Mouse (Mus musculus) embryonic stem cell, embryonic (primary cell): ENCODE results near the gene Gm20388.

Experiments used
- CTCF ChIA-PET, 4 experiments: fragments of 300-600 bp in 2 of 4; fragments of 350-600 bp in 2 of 4; sonication (Branson Sonifier 250); formaldehyde crosslinking; loops; one replicate each; lab custom pipeline; 2022; ENCODE audit warnings: inconsistent platforms in 2 of 4; lab: Charles Lee
- POLR2A ChIA-PET, 4 experiments: fragments of 300-600 bp in 2 of 4; fragments of 350-600 bp in 2 of 4; sonication (Branson Sonifier 250); formaldehyde crosslinking; loops; one replicate each; lab custom pipeline; 2022; ENCODE audit warnings: antibody characterized with exemption in 4 of 4, inconsistent platforms in 1 of 4; lab: Charles Lee

Gene Gm20388

DNA sequence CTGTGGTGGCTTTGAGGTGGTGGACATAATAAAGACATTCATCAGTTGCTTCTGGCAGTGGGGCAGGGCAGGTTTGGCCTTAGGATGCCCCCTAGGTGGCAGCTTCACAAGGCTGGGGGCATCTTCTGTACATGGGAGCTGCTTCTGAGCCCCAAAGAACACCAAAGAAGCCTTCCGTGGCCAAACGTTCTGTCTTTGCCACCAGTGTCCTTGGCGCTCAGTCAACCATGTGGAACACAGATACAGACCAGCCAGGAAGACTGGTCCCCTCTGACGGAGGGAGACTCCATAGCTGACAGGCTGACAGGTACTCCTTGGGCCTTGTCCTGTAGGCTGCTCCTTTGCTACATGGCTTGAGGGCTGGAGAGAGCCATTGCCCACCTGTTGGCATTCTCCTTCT lies 362.8 kb downstream of the Gm20388 start:
- ChIA-PET CTCF (no interaction called here), POLR2A (interaction anchor here in 1 of 4 experiments (1.2 kb wide), 1 partner anchor 61 kb away, joined by 3 read pairs; no protein-coding TSS in a partner anchor)

DNA sequence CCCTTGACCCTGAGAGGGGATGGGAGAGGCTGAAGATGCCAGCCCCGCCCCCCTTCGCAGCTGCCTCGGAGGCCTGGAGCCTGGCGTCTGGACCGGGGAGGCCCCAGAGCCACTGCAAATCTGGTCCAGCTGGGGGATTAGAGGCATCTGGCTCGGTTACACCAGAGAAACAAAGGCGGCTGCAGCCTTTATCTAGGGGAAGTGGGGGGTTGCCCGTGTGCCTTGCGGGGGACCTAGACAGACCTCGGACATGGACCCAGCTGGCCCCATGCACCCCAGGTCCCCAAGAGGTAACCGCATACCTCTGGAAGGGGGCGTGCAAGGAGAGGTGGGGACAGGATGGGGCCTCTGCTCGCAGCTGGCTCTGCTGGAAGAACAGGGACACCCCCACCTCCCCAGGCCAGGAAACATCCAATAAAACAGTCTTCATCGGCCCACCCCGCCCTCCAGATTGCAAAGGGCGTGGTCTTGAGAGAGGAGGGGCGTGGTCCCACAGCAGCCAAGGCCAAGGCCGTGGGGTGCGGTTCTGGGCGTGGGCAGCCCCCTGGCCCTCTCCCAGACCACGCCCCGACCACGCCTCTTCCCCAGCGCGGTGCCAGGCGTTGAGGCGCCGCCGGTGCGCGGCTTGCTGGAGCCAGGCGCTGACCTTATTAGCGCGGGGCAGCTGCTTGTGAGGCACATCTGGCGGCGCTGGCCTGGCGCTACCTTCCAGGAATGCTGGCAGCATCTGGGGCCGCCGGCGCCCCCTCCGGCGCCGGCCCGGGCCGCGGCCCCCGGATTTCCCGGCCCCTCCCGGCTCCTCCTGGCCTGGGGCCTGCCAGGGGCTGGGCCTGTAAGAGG lies 365.6 kb downstream of the Gm20388 start:
- POLR2A ChIA-PET, result interaction anchor here in 3 of 4 experiments (0.5 to 2.1 kb wide), 12 partner anchors 11 to 953 kb away, joined by 3 to 12 read pairs (median 4); no protein-coding TSS in a partner anchor
- CTCF ChIA-PET, result interaction anchor here (0.5 to 4.4 kb wide), 27 partner anchors 11 to 1215 kb away, joined by 3 to 27 read pairs (median 4); partner anchors contain the start of gene Fam92b (in 1 of the 4)

DNA sequence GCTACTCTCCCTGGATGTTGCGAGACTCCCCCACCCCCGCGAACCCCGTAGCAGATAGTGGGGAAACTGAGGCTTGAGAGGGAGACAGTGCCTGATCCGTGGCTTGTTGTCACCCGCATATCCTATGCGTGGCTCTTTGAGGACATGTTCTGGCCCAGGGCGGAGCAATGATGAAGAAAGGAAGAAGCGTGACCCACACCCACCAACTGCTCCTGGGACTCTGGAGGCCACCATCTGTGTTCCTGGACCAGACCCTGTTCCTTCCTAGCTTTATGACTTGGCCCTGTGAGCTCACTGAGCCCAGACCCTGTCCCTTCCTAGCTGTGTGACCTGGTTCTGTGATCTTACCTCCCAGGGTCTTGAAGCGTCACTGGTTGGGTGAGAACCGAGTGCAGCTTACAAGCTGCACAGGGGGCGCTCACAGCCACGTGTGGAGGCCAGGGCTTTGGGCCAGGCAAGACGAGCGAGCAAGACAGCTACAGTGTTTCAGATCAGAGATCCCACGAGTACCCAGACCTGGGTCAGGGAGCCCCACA lies 366.3 kb downstream of the Gm20388 start:
- ChIA-PET POLR2A (interaction anchor here in 3 of 4 experiments (0.5 to 2.1 kb wide), 5 partner anchors 12 to 952 kb away, joined by 3 to 12 read pairs (median 5); no protein-coding TSS in a partner anchor), CTCF (interaction anchor here (0.5 to 4.4 kb wide), 20 partner anchors 11 to 1015 kb away, joined by 3 to 27 read pairs (median 4); no protein-coding TSS in a partner anchor)

DNA sequence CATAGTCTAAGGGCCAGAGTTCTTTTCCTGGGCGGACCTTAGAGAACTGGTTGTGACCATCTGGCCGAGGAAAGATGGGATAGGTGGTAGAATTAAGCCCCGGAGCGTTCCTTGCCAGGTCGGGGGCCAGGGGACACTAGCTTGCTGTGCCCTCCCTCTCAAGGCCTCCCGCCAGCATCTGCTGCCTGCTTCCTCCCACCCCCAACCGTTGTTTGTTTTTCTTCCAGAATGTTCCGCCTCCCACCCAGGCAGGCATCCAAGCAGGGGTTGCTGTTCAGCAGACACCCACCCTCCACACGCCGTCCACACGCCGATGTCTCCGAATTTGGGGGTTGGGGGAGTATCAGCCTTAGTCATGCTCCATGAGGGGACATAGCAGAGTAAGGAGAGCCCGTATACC lies 367.4 kb downstream of the Gm20388 start:
- CTCF ChIA-PET, result interaction anchor here in 3 of 4 experiments (0.5 to 4.4 kb wide), 12 partner anchors 10 to 720 kb away, joined by 3 to 27 read pairs (median 4); no protein-coding TSS in a partner anchor
- POLR2A ChIA-PET, result interaction anchor here in 1 of 4 experiments (2.1 kb wide), 1 partner anchor 11 kb away, joined by 12 read pairs; no protein-coding TSS in a partner anchor

DNA sequence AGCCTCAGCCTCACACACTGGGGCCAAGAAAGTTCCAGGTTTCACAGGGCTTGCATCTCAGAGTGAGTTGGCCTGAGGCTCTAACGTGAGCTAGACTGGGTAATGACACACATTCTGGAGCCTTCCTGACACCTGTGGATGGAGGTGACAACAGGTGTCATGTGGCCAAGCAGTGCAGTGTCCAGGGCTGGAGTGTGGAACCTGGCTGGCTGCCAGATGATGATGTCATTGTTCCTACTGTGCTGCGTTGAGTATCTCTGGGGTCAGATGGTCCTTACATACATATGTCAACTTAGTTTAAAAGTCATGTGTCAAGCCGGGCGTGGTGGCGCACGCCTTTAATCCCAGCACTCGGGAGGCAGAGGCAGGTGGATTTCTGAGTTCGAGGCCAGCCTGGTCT lies 368.8 kb downstream of the Gm20388 start:
- POLR2A ChIA-PET, result interaction anchor here in 2 of 4 experiments (0.8 to 1.3 kb wide), 3 partner anchors 9 to 40 kb away, joined by 3 to 5 read pairs (median 3); no protein-coding TSS in a partner anchor
- CTCF ChIA-PET, result interaction anchor here in 1 of 4 experiments (4.4 kb wide), 1 partner anchor 9 kb away, joined by 27 read pairs; no protein-coding TSS in a partner anchor

DNA sequence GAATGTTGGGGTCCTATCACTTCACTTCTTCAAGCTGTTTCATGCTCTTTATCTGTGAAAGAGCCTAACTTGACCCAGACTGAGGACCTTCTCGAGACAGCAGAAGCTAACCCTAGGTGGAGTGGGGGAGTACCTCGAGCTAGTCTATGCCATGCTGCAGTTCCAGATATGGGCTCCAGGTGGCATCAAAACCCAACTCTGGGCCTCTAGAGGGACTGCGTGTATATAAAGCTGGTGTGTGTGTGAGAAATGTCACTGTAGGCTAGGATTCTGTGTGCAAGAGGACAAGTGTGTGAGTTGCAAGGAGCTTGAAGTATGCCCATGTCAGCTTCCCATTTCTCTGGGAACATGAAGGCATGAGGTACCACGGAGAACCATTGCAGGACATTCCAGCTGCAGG lies 370.8 kb downstream of the Gm20388 start:
- POLR2A ChIA-PET, result interaction anchor here (0.6 to 1.5 kb wide), 13 partner anchors 9 to 254 kb away, joined by 3 to 5 read pairs (median 3); no protein-coding TSS in a partner anchor
- CTCF ChIA-PET, result interaction anchor here (0.5 to 5.3 kb wide), 82 partner anchors 9 to 502 kb away, joined by 3 to 41 read pairs (median 4); partner anchors contain the start of genes Fam92b (in 1 of the 4), Gins2 (in 1 of the 4) and Tldc1 (in 1 of the 4)

DNA sequence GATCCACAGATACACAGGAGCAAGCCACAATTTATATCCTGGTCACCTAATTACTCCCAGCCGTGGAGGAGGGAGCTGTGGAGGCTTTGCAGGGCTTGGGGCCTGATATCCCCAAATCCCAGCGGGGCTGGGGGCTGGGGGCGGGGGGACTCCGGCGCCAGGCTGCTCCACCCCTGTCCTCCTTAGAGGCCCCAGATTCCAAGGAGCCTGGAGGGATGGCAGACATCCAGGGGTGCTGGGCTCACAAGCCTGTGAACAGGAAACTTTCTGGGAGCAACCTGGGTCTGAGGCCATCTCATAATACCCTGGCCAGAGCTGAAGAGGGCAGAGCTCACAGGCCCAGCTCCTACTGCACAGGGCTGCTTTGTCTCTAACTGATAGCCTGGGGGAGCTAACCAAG lies 371.8 kb downstream of the Gm20388 start:
- CTCF ChIA-PET, result interaction anchor here (0.5 to 5.3 kb wide), 9 partner anchors 18 to 532 kb away, joined by 4 to 41 read pairs (median 25); partner anchors contain the start of genes Cox4i1 (in 1 of the 4), Emc8 (in 1 of the 4) and Gm27021 (in 1 of the 4)
- POLR2A ChIA-PET, result no interaction called here

DNA sequence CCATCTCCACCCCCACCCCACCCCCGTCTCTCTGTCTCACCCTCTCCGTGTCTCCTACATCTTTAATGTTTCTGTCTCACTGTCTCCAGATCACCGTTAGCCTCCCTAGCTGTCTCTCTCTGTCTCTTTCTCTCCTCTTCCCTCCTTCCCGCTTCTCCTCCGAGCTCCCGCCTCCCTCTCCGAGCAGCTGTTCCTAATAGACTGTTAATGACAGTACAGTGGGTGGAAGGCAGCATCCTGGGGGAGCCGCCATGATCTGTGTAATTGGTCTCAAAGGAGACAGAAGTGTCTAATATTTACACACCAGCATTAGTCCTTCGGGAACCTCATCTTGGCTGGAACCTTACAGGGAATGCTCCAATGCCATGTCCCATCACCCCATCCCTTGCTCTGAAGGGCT lies 373.6 kb downstream of the Gm20388 start:
- CTCF ChIA-PET, result interaction anchor here (0.6 to 5.3 kb wide), 17 partner anchors 9 to 383 kb away, joined by 3 to 41 read pairs (median 4); partner anchors contain the start of genes Gm27021 (in 2 of the 4), Cox4i1 (in 1 of the 4) and Emc8 (in 1 of the 4)
- POLR2A ChIA-PET, result interaction anchor here in 1 of 4 experiments (1.9 kb wide), 1 partner anchor 24 kb away, joined by 6 read pairs; no protein-coding TSS in a partner anchor

DNA sequence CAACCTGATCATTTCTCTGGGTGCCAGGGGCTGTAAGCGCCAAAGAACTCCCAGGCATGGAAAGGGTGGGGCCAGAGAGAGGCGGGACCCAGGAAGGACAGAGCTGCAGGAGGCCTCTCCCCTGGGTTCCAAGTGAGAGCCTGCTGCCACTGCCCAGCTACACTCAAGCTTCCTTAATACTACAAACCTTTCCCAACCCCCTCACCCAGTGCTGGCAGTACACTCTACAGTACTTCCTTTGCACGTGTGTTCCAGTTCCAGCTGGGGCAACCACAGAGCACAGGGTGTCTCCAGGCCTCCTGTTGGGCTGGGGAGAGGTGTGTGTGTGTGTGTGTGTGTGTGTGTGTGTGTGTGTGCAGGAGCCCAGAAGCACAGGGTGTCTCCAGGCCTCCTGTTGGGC lies 374.4 kb downstream of the Gm20388 start:
- POLR2A ChIA-PET, result interaction anchor here in 1 of 4 experiments (1.1 to 1.9 kb wide), 2 partner anchors 19 to 23 kb away, joined by 3 to 6 read pairs; no protein-coding TSS in a partner anchor
- CTCF ChIA-PET, result interaction anchor here in 3 of 4 experiments (0.8 to 5.3 kb wide), 8 partner anchors 15 to 310 kb away, joined by 3 to 41 read pairs (median 4); no protein-coding TSS in a partner anchor

DNA sequence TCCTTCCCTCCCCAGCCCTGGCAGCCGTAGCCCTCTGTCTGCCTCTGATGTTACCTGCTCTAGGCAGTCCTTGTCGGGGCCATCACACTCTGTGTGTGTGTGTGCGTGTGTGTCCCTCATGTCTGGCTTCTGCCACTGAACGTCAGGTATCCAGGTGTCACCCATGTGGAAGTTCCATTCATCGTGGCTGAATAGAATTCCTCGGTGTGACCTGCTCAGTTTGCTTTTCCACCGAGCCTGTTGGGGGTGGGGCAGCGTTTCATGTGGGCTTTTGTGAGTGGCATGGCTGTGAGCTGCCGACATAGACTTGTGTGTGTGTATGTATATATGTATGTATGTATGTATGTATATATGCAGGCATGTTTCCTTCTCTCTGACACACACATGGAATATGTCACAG lies 375.2 kb downstream of the Gm20388 start:
- POLR2A ChIA-PET, result interaction anchor here in 1 of 4 experiments (1.1 kb wide), 1 partner anchor 18 kb away, joined by 3 read pairs; no protein-coding TSS in a partner anchor

DNA sequence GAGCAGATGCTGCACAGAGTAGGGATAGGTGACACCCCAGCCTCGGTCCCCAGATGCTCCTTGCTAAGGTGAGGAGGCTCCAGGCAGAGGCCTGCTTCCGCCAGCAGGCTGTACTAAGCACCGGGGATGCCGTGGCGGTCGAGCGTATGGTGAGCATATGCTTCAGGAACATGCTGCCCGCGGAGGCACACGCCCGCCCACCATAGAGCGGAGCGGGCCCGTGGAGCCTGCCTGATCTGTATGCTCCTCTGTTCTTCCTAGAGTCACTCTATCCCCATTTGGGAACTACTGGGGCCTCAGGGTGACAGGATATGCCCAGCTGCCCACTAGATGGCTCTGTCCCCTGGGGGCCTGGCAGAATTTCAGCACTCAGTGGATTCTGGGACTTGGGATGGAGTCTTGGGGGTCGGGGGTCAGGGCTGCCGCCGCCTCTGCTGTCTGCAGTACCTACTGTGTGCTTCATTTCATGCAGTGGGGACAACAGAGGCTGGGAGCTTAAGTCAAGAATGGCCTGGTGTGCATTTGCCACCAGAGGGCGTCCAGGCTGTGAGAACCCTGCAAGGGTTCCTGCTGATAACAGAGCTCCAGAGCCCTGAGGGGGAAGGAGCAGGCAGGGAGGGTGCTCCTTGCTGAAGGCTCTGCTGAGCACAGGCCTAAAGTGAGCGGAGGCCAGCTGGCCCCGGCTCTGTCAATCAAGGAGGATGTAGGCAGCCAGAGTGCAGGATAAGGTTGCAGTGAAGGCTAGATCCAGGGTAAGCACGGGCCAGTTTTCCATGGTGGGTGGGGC lies 377.7 kb downstream of the Gm20388 start:
- POLR2A ChIA-PET, result interaction anchor here in 3 of 4 experiments (0.6 to 2.5 kb wide), 26 partner anchors 8 to 221 kb away, joined by 3 to 12 read pairs (median 3); partner anchors contain the start of genes Fam92b (in 2 of the 3) and 6430548M08Rik (in 1 of the 3)
- CTCF ChIA-PET, result interaction anchor here (0.5 to 6.8 kb wide), 126 partner anchors 9 to 1319 kb away, joined by 3 to 84 read pairs (median 4); partner anchors contain the start of genes Fam92b (in 3 of the 4), Gins2 (in 1 of the 4) and Gse1 (in 1 of the 4)

More for the DNA sequence above, 375.2 kb downstream of the Gm20388 start:
- CTCF ChIA-PET, result interaction anchor here in 3 of 4 experiments (0.6 to 1.7 kb wide), 7 partner anchors 15 to 309 kb away, joined by 3 to 6 read pairs (median 4); no protein-coding TSS in a partner anchor

DNA sequence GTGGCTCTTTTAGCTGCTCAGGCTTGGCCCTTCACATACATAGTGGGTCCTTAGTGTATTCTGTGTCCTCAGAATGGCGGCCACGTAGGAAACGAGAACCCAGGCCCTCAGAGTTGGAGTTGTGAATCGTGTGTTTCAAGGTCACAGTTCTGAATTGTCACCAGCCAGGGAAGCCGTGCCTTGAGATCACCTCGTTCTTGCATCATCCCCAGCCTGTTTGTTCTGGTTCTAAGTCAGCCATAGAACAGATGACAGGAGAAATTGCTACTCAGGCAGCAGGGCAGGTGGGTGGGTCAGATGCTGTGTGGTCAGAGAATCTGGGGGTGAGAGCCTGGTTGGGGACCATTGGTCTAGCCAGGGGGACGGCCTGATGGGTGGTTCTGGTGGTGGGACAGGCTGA lies 378.6 kb downstream of the Gm20388 start:
- ChIA-PET CTCF (interaction anchor here (0.5 to 6.8 kb wide), 106 partner anchors 8 to 519 kb away, joined by 3 to 84 read pairs (median 4); partner anchors contain the start of genes Fam92b (in 2 of the 4), Gins2 (in 1 of the 4) and Gse1 (in 1 of the 4)), POLR2A (interaction anchor here in 3 of 4 experiments (0.6 to 2.5 kb wide), 24 partner anchors 9 to 220 kb away, joined by 3 to 12 read pairs (median 4); partner anchors contain the start of genes 6430548M08Rik (in 1 of the 3) and Fam92b (in 1 of the 3))

DNA sequence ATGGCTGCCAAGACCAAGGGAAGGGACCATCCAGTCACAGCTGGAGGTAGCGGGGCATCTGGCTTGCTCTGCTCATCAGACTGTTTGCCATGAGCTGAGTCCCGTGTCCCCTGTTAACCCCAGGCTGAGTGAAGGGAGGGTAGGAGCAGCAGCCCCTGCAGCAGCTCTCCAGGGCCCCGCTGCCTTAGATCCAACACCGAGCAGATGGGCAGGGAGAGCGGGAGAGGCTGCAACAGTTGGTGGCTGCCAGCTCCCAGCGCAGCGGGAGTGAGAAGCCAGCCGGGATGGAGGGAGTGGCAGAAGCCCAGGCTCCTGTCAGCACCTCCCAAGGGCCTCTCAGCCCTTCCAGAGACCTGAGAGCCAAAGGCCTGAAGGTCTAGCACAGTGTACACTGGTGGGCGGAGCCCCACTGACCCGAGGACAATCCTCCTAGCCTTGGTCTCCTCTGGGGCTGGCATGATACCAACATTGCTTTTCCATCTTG lies 379.1 kb downstream of the Gm20388 start:
- POLR2A ChIA-PET, result interaction anchor here in 3 of 4 experiments (0.5 to 2.8 kb wide), 22 partner anchors 8 to 176 kb away, joined by 3 to 12 read pairs (median 4); partner anchors contain the start of genes 6430548M08Rik (in 1 of the 3) and Fam92b (in 1 of the 3)

DNA sequence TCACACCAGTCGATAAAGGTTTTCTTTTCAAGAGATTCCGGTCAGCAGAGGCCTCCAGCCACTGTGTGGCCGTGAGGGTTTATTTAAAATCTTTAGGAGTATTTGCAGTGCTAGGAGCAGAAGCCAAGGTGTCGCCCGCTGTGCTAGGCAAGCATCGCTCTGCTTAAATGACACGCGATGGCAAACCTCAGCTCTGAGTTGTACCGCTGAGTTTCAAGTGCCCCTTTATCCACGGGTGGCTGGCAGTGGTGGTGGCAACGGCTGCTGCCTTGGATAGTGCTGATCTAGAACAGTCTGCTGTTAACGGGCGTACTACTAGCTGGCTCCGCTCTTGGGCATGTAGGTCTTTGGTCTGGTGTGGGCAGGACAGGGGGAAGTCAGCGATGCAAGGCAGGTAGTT lies 380.0 kb downstream of the Gm20388 start:
- ChIA-PET POLR2A (interaction anchor here (0.5 to 2.8 kb wide), 14 partner anchors 9 to 309 kb away, joined by 3 to 9 read pairs (median 4); no protein-coding TSS in a partner anchor), CTCF (interaction anchor here (1.1 to 6.8 kb wide), 10 partner anchors 9 to 78 kb away, joined by 3 to 84 read pairs (median 15); no protein-coding TSS in a partner anchor)

More for the DNA sequence above, 379.1 kb downstream of the Gm20388 start:
- CTCF ChIA-PET, result interaction anchor here (0.5 to 6.8 kb wide), 31 partner anchors 8 to 487 kb away, joined by 3 to 84 read pairs (median 6); partner anchors contain the start of gene Fam92b (in 1 of the 4)

DNA sequence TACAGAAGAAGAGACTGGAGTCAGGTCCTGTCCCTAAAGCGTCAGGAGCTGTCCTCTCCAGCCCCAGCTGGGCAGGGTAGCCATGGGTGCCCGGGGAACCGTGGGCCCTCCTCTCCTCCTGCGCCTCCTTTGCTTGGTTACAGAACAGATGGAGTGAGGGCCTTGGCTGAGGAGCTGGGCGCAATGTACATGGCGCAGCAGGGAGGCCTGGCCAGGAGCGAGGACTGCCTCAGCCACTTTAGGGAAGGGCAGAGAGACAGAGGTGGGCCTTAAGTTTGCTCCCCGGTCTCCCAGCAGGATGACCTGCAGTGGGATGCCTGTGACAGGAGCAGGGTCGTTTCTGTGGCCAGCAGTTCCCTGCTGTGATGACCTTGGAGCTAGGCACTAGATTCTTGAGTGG lies 381.0 kb downstream of the Gm20388 start:
- POLR2A ChIA-PET, result interaction anchor here in 3 of 4 experiments (0.7 to 2.8 kb wide), 5 partner anchors 9 to 378 kb away, joined by 3 to 9 read pairs (median 3); no protein-coding TSS in a partner anchor
- CTCF ChIA-PET, result interaction anchor here (0.6 to 6.8 kb wide), 8 partner anchors 10 to 175 kb away, joined by 3 to 84 read pairs (median 3); no protein-coding TSS in a partner anchor
